Mouse (Mus musculus) C2C12 (cell line): ENCODE data around the gene Pak2. TPM values are rescaled to one million over a fixed set of nuclear protein-coding genes. Genes with fewer than 3 reads are reported as not detected.

Experiments used
- H3K27me3 ChIP-seq: one replicate; pipeline ENCODE4 v1.6.1; 2011; ENCODE audit not compliant: control insufficient read depth, insufficient read depth, insufficient read length
- H3K36me3 ChIP-seq: one replicate; pipeline ENCODE4 v1.6.1; 2011; ENCODE audit not compliant: control insufficient read depth, insufficient read depth
- H3K4me3 ChIP-seq: one replicate; pipeline ENCODE4 v1.5.1; 2011; ENCODE audit warnings: mild to moderate bottlenecking, control low read depth; ENCODE audit not compliant: poor library complexity, insufficient read depth, severe bottlenecking
- H3K79me2 ChIP-seq: one replicate; pipeline ENCODE4 v1.6.1; 2011; ENCODE audit not compliant: control insufficient read depth, insufficient read depth
- H3K79me3 ChIP-seq: one replicate; pipeline ENCODE4 v1.6.1; 2011; ENCODE audit warnings: low read depth, control low read depth
- H3ac ChIP-seq: one replicate; pipeline ENCODE3; 2011; ENCODE audit warnings: low read depth; ENCODE audit not compliant: control insufficient read depth, insufficient read length
- CEBPB ChIP-seq: IDR thresholded peaks from one replicate; pipeline ENCODE4 v1.6.1; 2011; ENCODE audit warnings: low read depth, mild to moderate bottlenecking, control low read depth, moderate library complexity
- CTCF ChIP-seq: IDR thresholded peaks from one replicate; pipeline ENCODE4 v1.5.1; 2011; ENCODE audit not compliant: control insufficient read depth, insufficient read depth, insufficient read length
- FOSL1 ChIP-seq: IDR thresholded peaks from one replicate; pipeline ENCODE4 v1.8.0; 2011; ENCODE audit warnings: mild to moderate bottlenecking, low read length; ENCODE audit not compliant: poor library complexity, insufficient read depth, severe bottlenecking
- MAX ChIP-seq: IDR thresholded peaks from one replicate; pipeline ENCODE4 v1.6.1; 2011; ENCODE audit warnings: mild to moderate bottlenecking, control low read depth
- MYOD1 ChIP-seq: IDR thresholded peaks from one replicate; pipeline ENCODE4 v1.6.1; 2011; ENCODE audit warnings: low read depth; ENCODE audit not compliant: control insufficient read depth, insufficient read length
- MYOG ChIP-seq: IDR thresholded peaks from one replicate; pipeline ENCODE4 v1.6.1; 2011; ENCODE audit not compliant: control insufficient read depth, insufficient read length; ENCODE audit errors: extremely low read depth
- USF1 ChIP-seq: IDR thresholded peaks from one replicate; pipeline ENCODE4 v1.6.1; 2011; ENCODE audit warnings: low read depth, mild to moderate bottlenecking, control low read depth, moderate library complexity
- polyA plus RNA-seq: library from polyadenylated mRNA; unstranded; fragments of >200 nt; fragmentation: generic; extraction: Trizol; gene quantifications from one replicate; pipeline ENCODE4 v1.2.1, GENCODE M21; 2012; ENCODE audit warnings: missing spikeins

Pak2 gene
- polyA plus RNA-seq, 1 experiment, result 16.4 TPM

- no peak overlapping the region for H3ac ChIP-seq
- no peak overlapping the region for H3K4me3 ChIP-seq
- no peaks in the 10 kb centered on the region for H3K79me2 ChIP-seq
- TF ChIP-seq MYOG (no peak), USF1 (no peak), MAX (no peak), MYOD1 (no peak), CTCF (no peak), CEBPB (no peak), FOSL1 (no peak)
- no peaks in the 10 kb centered on the region for H3K79me3 ChIP-seq
- H3K27me3 ChIP-seq, result no peaks in the 10 kb centered on the region
- H3K36me3 ChIP-seq, result peaks cover 4% of the 10 kb centered on the region
Observed at GRCm38 (mm10) chr16:32010330-32010729, 68.8 kb downstream of the Pak2 start.

DNA sequence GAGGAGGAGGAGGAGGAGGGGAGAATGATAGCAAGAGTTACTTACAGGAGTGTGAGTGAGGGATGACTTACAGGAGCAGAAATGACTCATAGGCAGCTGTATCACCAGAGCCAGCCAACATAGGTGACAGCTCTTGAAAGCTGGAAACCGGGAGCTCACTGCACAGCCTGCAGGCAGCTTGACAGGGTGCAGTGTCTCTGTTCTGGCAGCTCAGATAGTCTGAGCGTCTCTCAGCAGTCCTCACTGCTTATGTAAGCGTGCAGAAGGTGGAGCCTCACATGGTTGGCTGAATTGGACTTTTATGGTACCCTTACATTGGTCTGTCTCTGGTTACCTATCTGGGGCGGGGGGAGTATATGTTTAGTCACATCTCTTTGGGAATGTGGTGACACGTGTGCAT lies 69.2 kb downstream of the Pak2 start:
- TF ChIP-seq MAX, result no peak
- no peak for TF ChIP-seq MYOD1
- no peak for TF ChIP-seq CEBPB
- no peak for TF ChIP-seq MYOG
- no peak for TF ChIP-seq FOSL1
- no peak for TF ChIP-seq CTCF
- TF ChIP-seq USF1, result no peak
- Histone ChIP-seq H3K79me3 (no peaks in the 10 kb centered on the region), H3K4me3 (no peak overlapping the region), H3K36me3 (peaks cover 3% of the 10 kb centered on the region), H3K27me3 (no peaks in the 10 kb centered on the region), H3K79me2 (no peaks in the 10 kb centered on the region), H3ac (no peak overlapping the region)

- Histone ChIP-seq H3K27me3 (no peaks in the 10 kb centered on the region), H3K4me3 (no peak overlapping the region), H3K79me2 (peaks cover 4% of the 10 kb centered on the region), H3K36me3 (peaks cover 2% of the 10 kb centered on the region), H3ac (no peak overlapping the region), H3K79me3 (no peaks in the 10 kb centered on the region)
- TF ChIP-seq MYOG, result no peak
- TF ChIP-seq FOSL1, result no peak
- no peak for TF ChIP-seq CTCF
- TF ChIP-seq MAX, result no peak
- no peak for TF ChIP-seq CEBPB
- TF ChIP-seq MYOD1, result no peak
- TF ChIP-seq USF1, result no peak
Observed at GRCm38 (mm10) chr16:32008529-32009293, 70.4 kb downstream of the Pak2 start.

- Histone ChIP-seq H3K79me2 (peaks cover 41% of the 10 kb centered on the region), H3ac (no peak overlapping the region), H3K4me3 (no peak overlapping the region), H3K27me3 (no peaks in the 10 kb centered on the region), H3K36me3 (peaks cover 6% of the 10 kb centered on the region), H3K79me3 (peaks cover 31% of the 10 kb centered on the region)
- no peak for TF ChIP-seq MYOG
- no peak for TF ChIP-seq CTCF
- no peak for TF ChIP-seq CEBPB
- TF ChIP-seq FOSL1, result no peak
- no peak for TF ChIP-seq MAX
- no peak for TF ChIP-seq MYOD1
- TF ChIP-seq USF1, result no peak
Observed at GRCm38 (mm10) chr16:32004731-32005130, 74.4 kb downstream of the Pak2 start.

DNA sequence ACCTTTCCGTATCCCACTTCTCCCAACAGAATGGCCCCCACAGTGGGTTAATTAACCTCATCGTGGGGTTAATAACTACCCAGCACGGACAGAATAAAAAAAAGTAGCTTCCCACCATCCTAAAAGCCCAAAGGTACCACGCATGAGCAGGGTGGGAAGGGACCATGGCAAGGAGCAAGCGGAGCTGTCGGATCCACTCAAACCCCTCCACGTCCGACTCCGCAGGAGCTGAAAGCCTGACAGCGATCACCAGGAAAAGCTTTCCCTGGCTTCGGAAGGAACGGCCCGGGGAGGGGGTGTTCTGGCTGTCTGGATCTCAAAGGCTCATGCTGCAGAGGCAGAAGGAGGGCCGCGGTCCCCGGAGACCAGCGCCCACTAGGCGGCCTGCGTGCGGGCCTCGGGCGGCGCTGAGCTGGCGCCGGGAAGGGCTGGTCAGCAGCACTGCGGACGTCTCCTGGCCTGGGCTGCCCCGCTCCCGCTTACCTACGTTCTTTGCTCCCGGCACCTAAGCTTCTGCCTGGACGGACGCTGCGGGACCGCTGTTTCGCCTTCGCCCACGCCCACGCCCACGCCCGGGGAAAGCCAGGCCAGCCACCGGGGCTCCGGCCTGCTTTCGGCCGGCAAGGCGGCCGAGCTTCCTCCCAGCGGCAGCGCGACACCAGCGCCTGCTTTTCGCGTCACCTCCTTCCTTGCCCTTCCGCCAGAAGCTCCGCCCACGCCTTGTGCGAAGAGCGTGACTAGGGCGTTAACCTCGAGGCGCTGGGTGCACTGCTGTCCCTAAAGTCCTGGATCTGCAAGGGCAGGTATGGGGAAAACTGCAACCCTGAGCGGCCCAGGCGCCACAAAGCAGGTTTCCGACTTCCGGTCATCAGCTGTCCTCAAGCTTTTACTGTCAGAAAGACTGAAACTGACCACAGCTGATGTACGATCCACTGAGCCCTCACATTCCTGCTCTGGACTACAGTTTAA lies 76.3 kb downstream of the Pak2 start, which contains the start of gene Senp5:
Gene Senp5, minus strand, starts transcription at position 779 of the 969 bp plus-strand sequence.
- no peaks in the 10 kb centered on the region for H3K27me3 ChIP-seq
- peaks cover 60% of the 10 kb centered on the region for H3K79me2 ChIP-seq
- TF ChIP-seq CEBPB (no peak), MAX (peak; percentile 96)
- H3ac ChIP-seq, result peak within 1 kb of the TSS; percentile 85
- peak within 1 kb of the TSS; percentile 87 for H3K4me3 ChIP-seq
- H3K79me3 ChIP-seq, result peaks cover 51% of the 10 kb centered on the region
- H3K36me3 ChIP-seq, result peaks cover 8% of the 10 kb centered on the region

DNA sequence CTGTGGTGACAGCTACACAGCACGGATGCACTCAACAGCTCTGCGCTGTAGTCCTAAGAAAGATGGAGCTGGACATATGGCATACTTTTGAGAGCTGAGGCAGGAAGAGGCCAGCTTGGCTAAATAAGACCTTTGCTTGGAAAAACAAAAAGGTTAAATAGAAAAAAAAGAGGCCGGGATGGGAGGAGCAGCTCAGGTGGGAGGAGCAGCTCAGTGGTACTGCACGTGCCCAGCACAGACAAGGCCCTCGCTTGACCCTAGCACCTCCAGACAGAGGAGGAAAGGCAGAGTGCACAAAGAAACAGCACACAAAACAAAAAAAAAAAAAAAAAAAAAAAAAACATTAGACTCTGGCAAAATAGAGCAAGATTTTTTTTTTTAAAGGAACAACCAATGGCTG lies 82.8 kb downstream of the Pak2 start:
- peaks cover 90% of the 10 kb centered on the region for H3K79me2 ChIP-seq
- H3K4me3 ChIP-seq, result no peak overlapping the region
- H3K27me3 ChIP-seq, result no peaks in the 10 kb centered on the region
- H3K36me3 ChIP-seq, result peaks cover 18% of the 10 kb centered on the region
- H3ac ChIP-seq, result no peak overlapping the region
- H3K79me3 ChIP-seq, result peaks cover 75% of the 10 kb centered on the region
- TF ChIP-seq CEBPB (no peak), FOSL1 (no peak), USF1 (no peak), MAX (no peak), MYOG (no peak), MYOD1 (no peak), CTCF (no peak)
